Mouse (Mus musculus) right cerebral cortex, postnatal 25 days (tissue): ENCODE data around the gene Tmem143.
"Not testable (repeated sequence)": the region's sequence is repeated elsewhere in the genome, so short reads cannot be mapped to it uniquely, and the experiment has no call there.

Source experiments
- DNase-seq: peaks from one replicate; pipeline ENCODE4 v3.0.0; 2022

Tmem143 gene

DNA sequence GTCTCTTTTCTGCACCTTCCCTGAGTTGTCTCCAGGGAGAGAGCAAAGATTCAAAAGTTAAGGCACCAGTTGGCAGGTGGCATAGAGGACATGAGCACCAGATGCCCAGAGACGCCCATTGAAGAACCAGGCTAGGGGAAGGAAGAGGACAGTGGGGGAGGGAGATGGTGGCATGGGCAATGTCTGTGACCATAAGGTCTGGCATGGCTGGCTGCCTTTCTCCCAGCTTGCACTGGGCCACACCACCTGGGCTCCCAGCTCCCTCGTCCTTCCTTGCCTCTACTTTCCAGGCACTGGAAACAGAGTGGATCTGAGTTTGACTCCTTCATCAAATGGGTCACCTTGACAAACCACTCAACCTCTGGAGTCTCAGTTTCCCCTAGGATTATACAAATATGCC, 4.1 kb upstream of the Tmem143 start:
- DNase-seq = no peak

DNA sequence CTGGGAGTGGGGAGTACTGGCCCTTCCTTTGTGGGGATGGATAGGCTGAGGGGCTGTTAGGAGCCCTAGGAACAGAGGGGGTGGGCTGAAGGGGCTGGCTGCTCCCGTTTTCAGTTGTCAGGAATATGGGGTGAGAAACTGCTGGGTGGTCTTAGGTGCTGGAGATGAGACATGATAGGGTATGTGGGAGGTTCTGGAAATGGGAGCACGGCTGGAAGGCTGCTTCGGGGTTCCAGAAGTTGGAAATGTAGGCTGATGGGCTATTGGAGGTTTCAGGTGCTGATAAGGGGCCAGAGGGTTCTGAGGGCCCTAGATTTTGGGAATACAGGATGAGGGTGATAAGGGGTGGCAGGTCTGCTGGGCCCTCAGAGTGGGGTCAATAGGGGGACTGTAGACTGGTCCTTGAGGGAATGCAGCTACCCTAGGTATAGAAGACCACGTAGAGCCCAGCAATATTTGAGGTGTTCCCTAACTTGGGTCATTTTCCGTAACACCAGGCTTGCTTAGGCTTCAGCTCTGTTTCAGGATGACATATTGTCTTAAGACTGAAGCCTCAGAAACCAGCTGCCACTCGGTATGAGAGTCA, 717 bp upstream of the Tmem143 start:
- DNase-seq = no peak

DNA sequence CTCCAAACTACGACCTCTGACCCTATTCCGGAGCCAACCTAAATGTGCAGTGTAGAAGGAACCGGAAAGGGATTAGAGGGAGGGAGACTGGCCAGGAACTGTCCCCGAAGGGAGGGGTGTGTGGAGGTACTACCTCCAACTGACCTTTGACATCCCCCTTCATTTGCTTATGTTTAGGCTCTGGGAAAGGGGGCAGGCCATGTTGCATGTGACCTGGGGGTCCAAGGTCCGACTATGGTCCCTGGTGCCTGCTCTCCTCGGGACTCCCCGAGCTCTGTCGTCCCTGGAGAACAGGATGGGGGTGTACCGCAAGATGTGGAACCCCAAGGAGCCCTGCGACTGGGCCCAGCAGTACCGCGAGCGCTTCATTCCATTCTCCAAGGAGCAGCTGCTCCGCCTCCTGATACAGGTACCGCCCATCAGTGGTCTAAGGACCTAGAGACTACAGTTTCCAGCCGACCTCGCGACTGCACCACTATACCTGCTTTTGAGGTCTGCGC, 567 bp downstream of the Tmem143 start:
- DNase-seq = peak; percentile 59

DNA sequence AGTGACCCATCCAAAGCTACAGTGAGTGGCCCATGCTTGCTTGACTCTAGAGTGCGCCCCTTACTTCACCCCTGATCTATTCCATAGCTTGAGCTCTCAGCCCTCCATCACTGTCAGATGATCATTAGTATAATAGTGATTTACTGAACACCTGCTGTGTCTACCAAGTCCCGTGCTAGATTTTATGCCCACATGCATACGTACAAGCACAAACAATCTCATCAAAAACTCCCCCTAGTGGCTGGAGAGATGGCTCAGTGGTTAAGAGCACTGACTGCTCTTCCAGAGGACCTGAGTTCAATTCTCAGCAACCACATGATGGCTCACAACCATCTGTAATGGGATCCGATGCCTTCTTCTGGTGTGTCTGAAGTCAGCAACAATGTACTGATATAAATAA, 1.4 kb downstream of the Tmem143 start:
- DNase-seq = not testable (repeated sequence)

DNA sequence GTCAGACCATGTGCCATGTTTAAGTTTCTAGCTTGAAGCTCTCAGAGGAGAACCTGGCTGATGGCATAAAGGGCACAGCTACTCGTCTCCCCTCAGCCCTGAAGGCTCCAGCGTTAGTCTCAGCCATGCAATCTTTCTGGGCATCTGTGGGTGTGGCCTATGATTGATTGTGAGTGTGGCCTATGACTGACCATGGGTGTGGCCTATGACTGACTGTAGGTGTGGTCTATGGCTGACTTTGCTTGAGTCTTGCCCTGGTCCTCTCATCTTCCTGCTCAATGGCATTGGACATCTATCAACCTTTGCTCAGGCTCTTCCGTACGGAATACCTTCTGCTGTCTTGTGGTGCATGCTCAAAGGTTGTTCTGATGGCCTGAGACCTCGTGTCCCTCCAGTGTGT, 4.8 kb downstream of the Tmem143 start:
- no peak for DNase-seq

DNA sequence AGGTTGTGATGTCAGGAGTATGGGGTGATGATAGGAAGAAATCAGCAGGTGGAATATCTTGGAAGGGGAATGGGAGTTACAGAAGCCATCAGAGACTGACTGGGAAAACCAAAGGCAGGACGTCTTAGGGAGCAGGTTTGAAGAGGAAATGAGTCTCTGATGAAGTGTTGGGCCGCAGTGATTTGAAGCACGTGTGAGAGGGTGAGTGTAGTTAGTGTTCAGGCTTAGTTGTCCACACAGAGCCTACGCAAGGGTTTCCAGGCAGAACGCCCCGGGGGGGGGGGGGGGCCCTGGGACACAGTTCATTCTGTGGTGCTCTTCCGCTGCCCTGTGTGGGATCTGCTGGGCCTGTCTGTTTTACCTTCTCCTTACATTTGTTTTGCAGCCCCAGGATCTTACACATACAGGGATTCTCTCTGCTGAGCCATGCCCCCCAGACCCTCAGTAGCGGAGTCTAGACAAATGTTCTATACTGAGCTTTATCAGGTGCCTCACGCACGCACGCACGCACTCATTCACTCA, 5.8 kb downstream of the Tmem143 start:
- DNase-seq = no peak

DNA sequence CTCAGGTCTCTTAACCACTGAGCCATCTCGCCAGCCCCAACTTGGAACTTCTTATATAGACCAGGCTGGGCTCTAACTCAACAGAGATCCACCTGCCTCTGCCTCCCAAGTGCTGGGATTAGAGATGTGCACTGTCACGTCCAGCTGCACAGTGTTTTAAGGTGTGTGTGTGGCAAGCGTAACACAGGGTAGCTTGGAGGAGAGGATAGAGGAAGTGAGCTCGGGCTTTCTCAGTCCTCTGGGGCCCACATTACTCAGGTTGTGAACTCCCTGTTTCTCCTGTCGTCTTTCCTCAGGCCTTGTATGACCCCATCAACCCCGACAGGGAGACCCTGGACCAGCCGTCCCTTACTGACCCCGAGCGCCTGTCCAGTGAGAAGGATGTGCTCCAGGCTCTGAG, 9.9 kb downstream of the Tmem143 start:
- no peak for DNase-seq

DNA sequence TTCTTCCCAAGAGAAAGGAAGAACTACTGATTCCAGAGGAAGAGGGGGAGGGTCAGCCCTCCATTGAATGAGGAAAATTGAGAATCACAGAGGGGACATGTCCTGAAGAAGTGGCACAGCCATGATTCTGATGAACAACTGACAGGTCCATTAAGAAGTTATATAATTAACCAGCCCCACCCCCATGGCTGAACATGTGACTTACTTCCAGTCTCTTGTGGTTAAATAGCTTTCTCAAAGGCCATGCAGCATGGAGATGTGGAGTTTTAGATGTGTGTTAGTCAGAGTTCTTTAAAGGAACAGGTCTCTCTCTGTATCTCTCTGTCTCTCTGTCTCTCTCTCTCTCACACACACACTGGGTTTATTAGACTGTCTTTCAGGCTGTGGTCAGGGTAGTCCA, 11.6 kb downstream of the Tmem143 start:
- no peak for DNase-seq

DNA sequence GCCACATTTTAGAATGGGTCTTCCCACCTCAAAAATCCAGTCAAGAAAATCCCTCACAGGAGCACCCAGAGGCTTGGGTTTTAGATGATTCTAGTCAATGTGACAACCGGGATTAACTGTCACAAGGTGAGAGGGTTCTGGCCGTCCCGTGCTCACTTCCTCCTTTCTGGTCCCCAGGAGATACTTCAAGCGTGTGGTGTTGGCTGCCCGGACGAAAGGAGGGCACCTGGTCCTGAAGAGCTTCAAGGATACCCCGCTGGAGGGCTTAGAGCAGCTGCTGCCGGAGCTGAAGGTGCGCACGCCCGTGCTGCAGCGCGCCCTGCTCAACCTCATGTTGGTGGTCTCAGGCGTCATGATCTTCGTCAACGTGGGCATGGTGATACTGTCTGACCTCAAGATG, 12.4 kb downstream of the Tmem143 start:
- no peak for DNase-seq

DNA sequence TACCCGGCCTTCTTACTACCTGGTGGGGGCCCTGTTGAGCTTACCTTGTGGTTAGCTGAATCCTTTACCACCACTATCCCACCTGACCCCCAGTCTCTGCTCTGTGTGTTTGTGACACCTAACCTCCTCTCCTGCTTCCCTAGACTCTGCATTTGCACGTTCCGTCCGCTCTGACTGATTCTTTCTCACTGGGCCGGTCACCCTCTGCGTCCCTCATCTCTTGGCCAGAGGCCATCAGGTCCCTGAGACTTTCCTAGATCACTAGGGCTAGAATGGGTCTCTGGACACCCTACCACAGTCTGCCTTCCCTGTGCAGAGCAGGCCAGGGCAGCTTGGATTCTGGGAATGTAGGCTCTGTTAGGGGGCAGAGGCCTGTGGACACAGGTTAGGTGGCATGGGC, 17.3 kb downstream of the Tmem143 start:
- no peak for DNase-seq

DNA sequence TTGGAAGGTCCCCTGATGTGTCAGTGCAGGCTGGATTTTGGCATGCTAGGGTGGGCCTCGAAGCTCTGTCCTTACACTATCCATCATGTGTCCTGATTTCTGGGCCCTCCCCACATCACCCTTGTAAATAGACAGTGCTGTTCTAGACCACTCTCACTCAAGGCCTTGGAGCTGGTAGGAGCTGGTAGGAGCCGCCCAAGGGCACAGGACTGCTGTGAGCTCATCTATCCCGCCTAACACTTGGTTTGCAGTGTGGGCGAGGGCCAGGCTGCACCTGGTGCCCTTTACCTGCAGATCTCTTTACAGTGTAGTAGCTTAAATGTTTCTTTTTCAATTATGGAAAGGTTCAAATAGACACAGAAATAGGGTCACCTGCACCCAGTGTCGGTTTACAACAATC, 18.3 kb downstream of the Tmem143 start:
- no peak for DNase-seq

DNA sequence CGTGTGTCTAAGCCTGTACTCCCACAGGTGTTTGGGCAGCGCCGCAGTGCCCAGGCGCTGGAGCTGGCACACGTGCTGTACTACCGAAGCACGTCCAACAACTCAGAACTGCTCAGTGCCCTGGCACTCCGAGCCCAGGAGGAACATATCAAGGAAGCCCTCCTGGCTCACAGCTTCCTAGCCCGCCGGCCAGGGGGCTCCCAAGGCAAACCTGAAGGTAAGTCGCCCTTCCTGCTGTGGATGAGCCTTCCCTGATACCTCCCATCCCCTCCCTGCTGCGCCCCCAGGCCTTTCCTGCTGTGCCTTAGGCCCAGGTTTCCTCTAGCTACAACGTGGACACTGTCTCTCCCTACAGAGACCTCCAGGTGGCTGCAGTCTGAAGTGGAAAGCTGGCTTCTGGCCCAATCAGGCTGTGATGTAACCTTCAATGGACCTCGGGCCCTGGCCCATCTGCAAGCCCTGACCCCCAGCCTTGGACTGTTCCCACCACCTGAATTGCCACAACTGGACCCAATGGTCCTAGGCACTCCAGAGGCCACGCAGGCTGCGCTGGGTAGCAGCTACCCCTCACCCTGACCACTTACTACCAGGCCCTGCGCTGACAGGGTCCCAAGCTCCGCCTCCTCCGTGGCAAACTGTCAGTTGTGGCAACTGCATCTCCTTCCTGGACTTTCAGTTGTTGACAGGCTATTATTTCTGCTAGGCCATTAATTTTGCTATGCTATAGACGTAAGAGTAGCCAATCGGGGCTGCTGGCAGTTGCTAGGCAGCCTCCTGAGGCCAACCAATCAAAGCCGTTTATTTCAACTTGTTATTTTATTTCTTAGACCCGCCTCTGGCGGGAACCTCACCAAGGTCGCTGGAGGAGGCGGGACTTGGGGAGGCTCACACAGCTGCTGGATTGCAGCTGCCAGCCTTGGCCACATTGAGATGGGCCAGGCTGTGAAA, 19.6 kb downstream of the Tmem143 start:
- peak; percentile 64 for DNase-seq

DNA sequence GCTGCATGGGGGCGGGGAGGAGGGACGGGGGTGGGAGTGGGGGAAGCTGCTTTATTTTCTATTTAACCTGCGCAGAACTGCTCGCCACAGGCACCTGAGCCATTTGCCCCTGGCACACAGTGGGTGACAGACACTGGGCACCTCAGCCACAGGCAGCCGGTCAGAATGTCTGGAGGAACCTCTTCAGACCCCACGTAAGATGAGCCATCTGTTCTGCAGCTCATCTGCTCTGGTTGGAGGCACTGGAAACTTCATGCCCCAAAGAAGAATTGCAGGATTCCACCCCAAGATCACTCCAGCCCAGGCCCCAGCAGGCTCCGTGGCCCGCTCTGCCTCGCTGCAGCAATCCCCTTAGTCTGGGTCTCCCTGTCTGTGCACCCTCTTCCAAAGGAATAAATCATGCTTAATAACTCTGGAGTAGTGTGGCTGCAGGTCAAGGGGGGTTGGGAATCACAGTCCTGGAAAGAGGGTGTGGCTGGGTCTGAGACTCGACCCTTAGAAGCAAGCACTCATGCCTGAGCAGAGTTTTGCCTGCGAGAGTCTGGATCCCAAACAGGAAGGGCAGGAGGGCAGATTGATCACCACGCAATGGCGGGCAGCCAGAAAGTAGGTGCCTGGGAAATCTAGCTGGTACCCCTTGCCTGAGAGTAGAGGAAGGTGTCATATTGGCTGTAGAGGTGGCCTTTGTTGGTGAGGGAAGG, 20.4 kb downstream of the Tmem143 start:
- DNase-seq = no peak

DNA sequence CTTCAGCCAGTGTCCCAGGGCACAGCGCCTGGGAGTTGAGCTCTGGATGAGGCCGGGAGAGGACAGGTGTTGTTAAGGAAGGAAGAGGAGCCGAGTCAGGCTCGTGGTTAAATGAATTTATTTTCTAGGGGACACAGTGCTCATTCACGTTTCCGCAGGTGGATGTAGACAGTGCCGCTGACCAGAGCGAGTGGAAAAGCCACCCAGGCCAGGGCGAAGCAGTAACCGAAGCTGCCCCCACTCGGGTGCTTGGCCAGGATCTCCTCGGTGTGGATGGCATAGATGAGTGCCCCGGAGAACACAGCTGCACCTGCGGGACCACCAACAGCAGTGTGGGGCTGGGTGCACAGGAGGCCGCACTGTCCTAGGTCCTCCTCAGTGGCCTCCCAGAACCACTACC, 21.2 kb downstream of the Tmem143 start:
- no peak for DNase-seq

DNA sequence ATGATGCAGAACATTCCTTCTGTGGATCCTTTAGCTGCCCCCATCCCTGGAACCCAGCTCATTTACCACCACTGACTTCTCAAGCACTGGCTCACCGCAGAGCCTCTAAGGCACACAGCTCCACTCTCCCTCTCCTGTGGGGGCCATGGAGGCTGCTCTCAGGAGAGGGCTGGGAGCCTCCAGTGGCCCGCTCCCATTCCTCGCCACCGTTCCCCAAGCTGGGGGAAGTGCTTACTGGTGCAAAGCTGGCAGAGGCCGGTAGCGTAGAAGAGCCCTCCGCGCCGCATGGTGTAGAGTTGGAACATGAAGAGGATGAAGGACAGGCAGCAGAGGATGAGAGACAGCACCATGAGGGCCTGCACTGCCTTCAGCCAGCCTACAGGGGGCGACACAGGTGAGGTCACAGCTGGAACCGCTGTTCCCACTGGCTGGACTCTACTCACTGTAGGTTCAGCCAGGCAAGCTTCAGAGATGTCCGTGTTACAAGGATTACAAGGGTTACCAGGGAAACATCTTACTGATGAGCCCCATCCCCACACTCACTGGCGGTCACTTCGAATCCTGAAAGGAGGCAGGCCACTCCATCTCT, 22.4 kb downstream of the Tmem143 start:
- no peak for DNase-seq

DNA sequence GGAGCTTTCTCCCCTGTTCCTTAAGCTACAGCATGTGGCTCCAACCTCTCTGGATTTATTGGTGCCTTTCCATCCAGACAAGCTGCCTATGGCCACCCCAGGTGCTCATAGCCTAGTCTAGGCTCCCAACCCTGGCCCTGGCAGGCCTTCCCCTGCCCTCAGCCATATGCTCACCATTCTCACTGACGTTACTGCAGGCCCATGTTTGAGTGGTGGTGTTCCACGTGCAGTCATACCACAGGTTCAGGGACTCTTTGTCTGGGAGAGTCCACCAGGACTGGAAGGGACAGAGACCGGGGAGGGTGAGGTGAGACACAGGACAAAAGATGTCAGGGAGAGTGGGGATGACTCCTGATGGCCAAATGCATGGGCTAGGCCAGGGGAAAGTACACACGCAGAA, 23.0 kb downstream of the Tmem143 start:
- no peak for DNase-seq

DNA sequence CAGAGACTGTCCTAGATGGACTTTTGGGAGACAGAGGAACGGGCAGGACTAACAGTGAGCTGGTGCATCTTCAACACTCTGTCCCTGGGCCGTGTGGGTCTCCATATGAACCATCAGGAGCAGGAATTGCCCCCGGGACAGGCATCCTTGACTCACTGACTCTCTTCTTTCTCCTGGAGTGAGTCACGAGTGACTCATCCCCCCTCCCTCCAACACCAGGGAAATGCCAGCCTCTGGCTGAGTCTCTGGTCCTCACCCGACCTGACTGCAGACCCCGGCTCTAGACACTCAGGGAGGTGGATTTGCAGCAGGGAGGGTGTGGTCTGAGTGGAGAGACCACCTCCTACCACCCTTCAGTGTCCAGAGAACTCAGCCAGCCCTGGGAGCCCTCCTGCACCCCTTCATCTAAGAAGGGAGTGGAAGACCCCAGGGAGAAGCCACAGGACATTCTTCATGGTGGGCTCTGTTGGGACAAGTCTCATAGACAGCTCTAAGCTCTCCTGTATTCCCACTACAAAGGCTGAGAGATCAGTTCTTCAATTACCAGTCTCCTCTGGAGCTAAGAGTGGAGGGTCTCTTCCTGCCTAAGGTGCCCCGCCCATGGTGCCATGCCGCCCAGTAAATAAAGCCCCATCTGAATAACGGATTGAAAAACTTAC, 24.0 kb downstream of the Tmem143 start:
- no peak for DNase-seq

DNA sequence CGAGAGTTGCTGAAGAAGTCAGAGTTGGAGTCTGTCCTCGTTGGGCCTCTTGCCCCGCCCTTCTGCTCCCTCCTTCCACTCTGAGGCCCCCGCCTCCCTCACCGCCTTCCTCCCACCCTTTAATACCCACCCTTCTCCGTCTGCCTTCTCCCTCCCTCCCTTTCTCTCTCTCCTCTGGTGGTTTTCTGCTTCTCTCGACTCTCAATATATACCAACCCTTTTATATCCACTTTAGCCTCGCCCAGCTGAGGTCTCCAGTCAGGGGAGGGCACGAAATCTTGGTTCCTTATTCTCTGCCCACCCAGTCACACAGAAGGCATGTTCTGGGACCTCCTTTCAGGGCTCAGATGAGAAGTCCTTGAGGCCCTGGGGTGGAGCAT, 24.5 kb downstream of the Tmem143 start, which contains the start of gene Emp3:
TSS of gene Emp3 (minus strand) at position 163 of the 380 bp plus-strand sequence.
- no peak for DNase-seq

DNA sequence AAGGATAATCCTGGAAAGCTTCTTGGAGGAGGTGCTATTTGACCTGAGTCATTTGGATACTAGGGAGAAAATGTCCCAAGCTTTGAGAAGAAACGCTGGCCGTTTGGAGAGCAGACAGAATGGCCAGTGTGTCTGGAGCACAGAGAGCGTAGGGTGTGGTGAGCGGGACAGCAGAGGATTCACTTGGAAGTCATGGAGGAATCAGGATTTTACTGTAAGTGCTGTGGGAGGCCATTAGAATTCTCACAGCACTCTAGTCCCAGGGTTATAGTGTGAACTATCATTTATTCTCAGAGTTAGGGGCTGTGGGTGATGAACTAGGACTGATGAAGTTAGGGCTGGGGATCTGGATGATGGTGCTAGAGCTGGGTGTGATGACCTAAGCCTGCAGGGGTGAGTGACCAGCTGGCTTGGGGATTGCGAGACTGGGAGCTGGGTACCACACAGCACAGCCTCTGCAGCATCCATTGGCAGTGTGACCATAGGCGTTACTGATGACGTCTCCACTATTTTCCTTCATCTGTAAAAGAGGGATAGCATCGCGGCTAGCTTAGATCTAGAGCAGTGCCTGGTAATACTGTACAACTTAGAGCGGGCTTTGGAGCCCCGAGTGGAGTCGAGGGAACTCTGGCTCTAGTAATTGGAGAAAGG, 25.3 kb downstream of the Tmem143 start:
- no peak for DNase-seq

DNA sequence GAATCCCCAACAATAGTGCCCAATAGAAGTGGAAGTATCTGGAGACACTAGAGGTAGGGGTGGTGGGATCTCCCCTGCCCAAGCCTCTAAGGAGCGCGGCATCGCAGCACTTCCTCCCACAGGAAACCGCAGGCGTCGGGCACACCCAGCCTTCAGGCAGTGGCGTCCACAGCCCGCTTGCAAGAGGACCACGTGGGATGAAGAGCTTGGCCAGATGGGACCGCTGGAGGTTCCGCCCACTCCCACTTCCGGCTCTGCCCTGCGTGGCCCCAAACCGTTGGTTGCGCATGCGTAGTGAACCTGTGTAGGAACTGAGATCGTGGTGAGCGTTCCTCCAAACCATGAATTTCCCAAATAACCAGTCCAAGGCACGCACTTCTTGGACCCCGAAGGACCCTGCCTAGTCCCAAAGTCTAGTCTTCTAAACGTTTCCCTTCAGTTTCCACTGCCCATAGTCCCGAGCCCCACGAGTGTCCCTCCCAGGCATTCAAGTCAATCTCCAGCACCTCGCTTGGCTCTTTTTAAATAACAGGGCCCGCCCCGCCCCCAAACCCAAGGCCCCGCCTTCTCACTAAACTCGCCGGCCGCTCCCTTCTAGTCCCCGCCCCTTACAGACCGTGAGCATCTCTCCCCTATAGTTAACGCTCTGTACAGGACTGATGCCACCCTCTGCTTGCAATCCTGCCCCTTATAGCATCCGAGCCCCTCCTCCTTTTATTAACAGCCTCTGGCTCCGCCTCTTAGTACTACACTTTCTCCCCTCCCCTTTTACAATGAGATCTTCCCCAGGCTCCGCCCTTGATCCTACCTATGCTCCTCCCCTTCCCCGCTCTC, 26.4 kb downstream of the Tmem143 start:
- DNase-seq = peak; percentile 90
